Mouse (Mus musculus) embryonic fibroblast, embryonic 13.5 days (primary cell): ENCODE measurements around the gene Cacnb4.

Experiments
- CTCF ChIP-seq: IDR thresholded peaks from 2 replicates; pipeline ENCODE4 v1.5.1; 2011; ENCODE audit warnings: mild to moderate bottlenecking, control low read depth, low read length, moderate library complexity, borderline replicate concordance; ENCODE audit not compliant: insufficient read depth
- POLR2A ChIP-seq: IDR thresholded peaks from 2 replicates; pipeline ENCODE4 v1.6.1; 2011; ENCODE audit warnings: low read depth, mild to moderate bottlenecking, control low read depth, low read length, moderate library complexity

DNA sequence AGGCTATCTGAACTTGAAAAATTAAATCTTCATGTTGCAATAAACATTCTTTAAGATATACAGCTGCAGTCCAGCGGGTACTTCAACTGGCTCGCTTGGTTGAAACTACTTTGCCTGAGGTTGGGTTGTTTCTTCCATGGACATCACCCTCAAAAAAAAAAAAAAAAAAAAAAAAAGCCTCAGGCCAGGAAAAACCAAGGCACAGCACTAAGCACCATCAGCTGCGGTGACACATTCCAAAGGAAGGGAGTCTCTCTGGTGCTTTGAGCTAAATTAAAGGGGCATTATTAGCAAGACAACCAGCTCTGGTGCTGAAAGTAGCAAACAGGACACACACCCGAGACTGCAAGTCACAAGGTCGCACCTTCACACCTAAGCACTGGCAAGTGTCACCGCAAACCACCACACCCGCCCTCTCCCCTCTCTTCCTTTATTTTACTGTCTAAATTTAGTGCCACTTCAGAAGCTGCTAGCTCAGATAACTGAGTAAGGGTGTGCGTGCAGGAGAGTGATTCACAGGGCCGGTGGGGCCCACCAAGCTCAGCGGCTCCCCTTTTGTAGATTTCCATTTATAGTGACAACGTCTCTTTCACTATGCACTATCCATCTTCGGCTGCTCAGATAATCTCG, 105.2 kb downstream of the Cacnb4 start:
- TF ChIP-seq CTCF (no peak), POLR2A (no peak)
